Mouse (Mus musculus) ovary, postnatal 10 days (tissue): ENCODE measurements around the gene Edn2.

ENCODE experiments used
- DNase-seq: peaks from one replicate; pipeline ENCODE4 v3.0.0; 2022; ENCODE audit warnings: low spot score

The Edn2 gene

GRCm38 (mm10) chr4:120204357-120204942, 43.4 kb downstream of the Edn2 start:
- DNase-seq, result no peak

- DNase-seq, result no peak
Measured at GRCm38 (mm10) chr4:120206471-120206891, 45.5 kb downstream of the Edn2 start.

- no peak for DNase-seq
Measured at GRCm38 (mm10) chr4:120212080-120212479, 51.1 kb downstream of the Edn2 start.

GRCm38 (mm10) chr4:120212812-120213211, 51.8 kb downstream of the Edn2 start:
- no peak for DNase-seq

DNA sequence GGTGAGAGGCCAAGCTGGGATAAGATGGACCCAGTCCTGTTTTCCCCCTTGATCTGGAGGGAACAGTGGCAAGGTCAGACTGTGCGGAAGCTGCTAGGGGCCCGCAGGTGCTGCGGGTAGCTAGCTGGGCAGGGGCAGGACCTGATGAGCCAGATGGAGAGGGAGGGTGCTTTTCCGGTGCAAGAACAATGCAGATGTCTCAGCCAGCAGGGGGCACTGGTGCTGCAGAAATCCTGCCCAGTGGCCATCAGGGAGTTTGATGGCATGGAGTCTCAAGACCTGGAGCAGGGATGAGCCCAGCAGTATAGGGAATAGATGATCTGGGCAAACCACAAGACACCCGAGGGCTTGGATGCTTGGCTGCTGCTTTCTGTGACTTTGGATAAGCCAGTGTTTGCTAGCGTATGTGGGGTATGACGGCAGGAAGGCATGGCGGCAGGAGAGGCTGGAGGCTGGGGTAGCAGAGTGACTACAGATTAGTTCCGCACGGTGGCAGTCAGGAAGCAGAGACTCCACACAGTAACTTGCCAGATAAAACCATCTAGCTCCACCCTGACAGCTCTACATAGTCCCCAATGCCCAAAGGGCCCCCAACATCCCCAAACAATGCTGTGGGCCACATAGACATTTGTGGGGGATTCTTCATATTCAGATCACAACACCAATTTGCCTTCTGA, 55.0 kb downstream of the Edn2 start:
- no peak for DNase-seq

DNA sequence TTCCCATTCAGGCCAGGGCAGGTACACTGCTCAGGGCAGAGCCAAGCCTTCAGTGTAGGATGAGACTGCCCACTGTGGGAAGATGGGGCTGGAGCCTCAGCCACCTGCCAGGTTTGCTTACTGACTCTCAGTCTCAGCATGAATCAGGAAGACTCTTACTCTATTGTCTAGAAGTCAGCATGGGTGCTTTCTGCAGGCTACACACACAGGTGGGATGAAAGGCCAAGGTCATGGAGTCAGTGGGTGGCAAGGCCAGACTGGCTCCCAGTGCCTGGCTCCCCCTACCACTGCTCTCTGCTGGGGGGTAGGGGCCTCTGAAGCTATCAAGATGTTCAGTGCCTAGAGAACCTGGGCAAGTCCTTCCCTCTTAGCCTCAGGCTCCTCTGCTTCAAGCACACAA, 55.9 kb downstream of the Edn2 start:
- DNase-seq, result no peak
